Mouse (Mus musculus): ENCODE data around the gene Zfp653. TPM values are rescaled to one million over a fixed set of nuclear protein-coding genes. Genes with fewer than 3 reads are reported as not detected.

The Zfp653 gene
- polyA plus RNA-seq, 1 experiment from 2014 or later: 8.5 TPM

DNA sequence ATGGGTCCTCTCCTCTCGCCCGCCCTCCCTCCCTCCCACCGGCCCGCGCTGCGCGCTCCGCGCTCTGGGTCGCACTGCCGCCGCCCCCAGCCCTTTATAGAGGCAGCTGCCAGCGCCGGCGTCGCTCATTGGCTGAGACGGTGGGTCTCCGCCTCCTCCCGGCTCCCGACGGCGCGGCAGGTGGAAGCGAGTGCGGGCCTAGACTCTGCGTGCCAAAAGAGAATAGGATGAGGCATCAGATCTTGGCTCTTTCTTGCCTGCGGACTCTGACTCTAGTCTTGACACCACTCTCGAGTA is 19.3 kb downstream of the Zfp653 start, which contains the start of gene Elavl3:
TSS of gene Elavl3 (minus strand) at position 66 of the 297 bp plus-strand sequence.
- Histone ChIP-seq H3K4me2 (peak within 1 kb of the TSS; percentile 78), H3K36me3 (peaks cover 2% of the 10 kb centered on the region; the same call in 1 of the 2 replicates), H3K9ac (peak within 1 kb of the TSS; percentile 14; the same call in 1 of the 2 replicates), H3K27ac (no peak within 1 kb of the TSS), H3K4me3 (peak within 1 kb of the TSS; percentile 43), H3K27me3 (peaks cover 82% of the 10 kb centered on the region), H3K9me3 (replicated peaks) (no peaks in the 10 kb centered on the region), H3K4me1 (replicated peaks) (peaks cover 27% of the 10 kb centered on the region)
- no peak for ATAC-seq (replicated peaks; ENCODE audit: insufficient number of reproducible peaks, insufficient read depth, low FRiP score, low read depth)
- under 1% methylated on average over 28 of the region's 28 CpGs for WGBS

DNA sequence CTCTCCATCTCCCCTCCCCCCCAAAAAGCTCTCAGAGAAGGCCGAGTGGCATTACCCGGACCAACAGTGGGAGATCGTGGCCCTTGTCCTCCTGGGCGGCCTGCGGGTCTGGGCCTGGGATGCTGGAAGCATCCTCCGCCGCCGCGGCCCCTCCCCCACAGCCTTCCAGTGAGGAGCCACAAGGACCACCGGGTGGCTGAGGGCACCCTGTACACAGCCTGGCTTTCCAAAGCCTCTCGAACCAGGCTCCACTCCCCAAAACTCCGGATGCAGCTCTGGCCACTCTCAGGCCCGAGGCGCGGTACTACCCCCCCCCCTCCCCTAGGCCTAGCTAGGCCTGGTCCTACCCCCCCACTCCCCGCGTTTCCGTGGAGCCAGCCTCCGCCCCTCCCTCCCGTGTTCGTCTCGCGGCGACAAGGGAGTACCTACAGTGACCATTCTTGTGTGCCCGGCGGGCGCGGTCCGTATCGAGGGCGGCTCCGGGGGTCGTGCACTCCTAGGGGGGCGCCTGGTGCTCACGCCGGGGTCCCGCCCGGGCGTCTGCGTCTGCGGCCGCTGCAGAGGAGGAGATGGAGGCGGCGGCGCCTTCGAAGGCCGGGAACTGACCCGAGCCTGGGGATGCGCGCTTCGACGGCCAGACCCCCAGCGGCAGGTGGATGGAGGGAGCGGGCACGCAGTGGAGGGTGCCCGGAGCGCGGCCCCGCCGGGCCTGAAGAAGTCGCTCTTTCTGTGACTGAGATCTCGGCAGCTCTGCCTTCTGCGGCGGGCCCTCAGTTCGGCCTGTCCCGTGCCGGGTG is 19.8 kb downstream of the Zfp653 start:
- Histone ChIP-seq H3K27ac (no peak overlapping the region), H3K27me3 (peaks cover 80% of the 10 kb centered on the region), H3K4me3 (peak overlapping the region; percentile 43), H3K4me2 (peak overlapping the region; percentile 78), H3K9me3 (replicated peaks) (no peaks in the 10 kb centered on the region), H3K9ac (no peak overlapping the region; the same call in 1 of the 2 replicates), H3K4me1 (replicated peaks) (peaks cover 27% of the 10 kb centered on the region), H3K36me3 (no peaks in the 10 kb centered on the region; the same call in 1 of the 2 replicates)
- ATAC-seq (replicated peaks; ENCODE audit: insufficient number of reproducible peaks, insufficient read depth, low FRiP score, low read depth): 0 out of 2 replicates have a peak, but pooled peaks have one; percentile 1
- WGBS: 4% methylated on average over 63 of the region's 67 CpGs

DNA sequence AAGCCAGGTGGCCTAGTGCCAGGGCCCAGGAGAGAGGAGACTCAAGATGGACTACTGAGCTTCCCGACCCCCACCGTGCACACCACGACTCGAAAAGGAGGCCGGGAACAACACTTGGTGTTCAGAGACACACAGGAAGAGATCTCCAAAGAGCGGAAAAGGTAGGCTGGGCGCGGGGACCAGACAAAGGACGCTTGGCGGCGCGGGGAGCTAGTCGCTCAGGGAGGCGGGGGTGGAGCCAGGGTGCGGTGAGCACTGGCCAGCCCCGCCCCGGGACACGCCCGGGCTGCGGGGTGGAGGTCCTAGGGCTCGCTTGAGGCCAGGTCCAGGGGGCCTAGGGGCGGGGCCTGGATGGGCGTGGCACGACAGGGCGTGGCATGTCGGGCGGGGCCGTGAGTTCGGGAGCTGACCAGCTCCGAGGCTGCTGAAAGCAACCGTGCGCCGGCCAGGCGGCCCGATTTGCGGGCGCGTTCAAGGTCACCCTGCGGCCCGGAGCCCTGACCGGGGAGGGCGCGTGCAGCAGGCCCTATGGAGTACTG is 20.8 kb downstream of the Zfp653 start:
- Histone ChIP-seq H3K36me3 (no peaks in the 10 kb centered on the region), H3K9me3 (replicated peaks) (no peaks in the 10 kb centered on the region), H3K9ac (peak overlapping the region; percentile 14; the same call in 1 of the 2 replicates), H3K4me1 (replicated peaks) (peaks cover 27% of the 10 kb centered on the region), H3K4me3 (peak overlapping the region; percentile 43), H3K4me2 (peak overlapping the region; percentile 78), H3K27me3 (peaks cover 70% of the 10 kb centered on the region), H3K27ac (no peak overlapping the region)
- ATAC-seq (replicated peaks; ENCODE audit: insufficient number of reproducible peaks, insufficient read depth, low FRiP score, low read depth): peak; percentile 73
- WGBS: 2% methylated on average over 43 of the region's 43 CpGs

DNA sequence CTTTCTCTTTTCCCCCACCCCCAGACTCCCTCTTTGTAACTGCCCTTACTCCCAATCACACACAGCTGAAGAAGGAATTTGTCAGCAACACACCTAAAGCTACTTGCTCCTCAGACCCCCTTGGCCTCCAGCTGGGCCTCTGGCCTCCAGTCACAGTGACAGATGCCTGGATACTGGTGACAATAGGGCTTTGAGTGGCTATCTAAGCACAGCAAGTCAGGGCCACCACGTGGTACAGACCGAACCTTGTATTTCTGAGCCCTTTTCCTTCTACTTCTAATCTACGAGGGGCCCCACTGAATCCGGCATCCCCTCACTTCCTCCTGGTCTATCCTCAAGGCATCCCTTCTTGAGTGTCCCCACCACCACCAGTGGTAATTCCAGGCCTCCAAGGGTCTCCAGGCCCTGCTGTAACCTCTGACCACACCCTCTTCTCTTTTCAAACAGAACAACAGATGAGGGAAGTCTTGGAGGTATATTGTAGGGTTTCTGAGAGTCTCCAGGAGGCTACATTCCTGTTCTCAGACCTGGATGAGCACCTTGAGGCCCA is 21.4 kb downstream of the Zfp653 start:
- H3K9me3 ChIP-seq (replicated peaks): no peaks in the 10 kb centered on the region
- H3K4me1 ChIP-seq (replicated peaks): peaks cover 25% of the 10 kb centered on the region
- H3K4me3 ChIP-seq: peak overlapping the region; percentile 43; the same call in 1 of the 2 replicates
- 52% methylated on average over 4 of the region's 4 CpGs for WGBS
- no peak for ATAC-seq (replicated peaks; ENCODE audit: insufficient number of reproducible peaks, insufficient read depth, low FRiP score, low read depth)
- H3K9ac ChIP-seq: no peak overlapping the region
- H3K4me2 ChIP-seq: no peak overlapping the region
- peaks cover 64% of the 10 kb centered on the region for H3K27me3 ChIP-seq
- H3K27ac ChIP-seq: no peak overlapping the region
- no peaks in the 10 kb centered on the region for H3K36me3 ChIP-seq

DNA sequence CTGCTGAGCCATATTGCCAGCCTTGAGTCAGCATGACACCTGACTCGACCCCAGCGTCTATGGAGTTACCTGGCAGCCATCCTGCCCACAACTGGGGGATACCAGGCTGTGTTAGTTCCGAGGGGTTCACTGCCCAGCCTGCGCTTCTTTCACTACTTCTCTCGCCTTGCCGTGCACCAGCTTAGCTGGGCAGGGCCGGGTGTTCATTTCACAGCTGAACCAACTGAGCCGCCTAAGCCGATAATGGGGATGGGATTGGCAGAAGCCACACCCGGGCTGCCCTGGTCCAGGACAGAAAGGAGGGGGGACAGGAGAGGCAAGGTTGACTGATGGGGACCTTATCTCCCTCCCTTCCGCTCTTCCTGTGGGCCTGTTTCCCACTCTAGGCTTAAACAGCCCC is 21.9 kb downstream of the Zfp653 start:
- no peak for ATAC-seq (replicated peaks; ENCODE audit: insufficient number of reproducible peaks, insufficient read depth, low FRiP score, low read depth)
- Histone ChIP-seq H3K4me3 (no peak overlapping the region), H3K9ac (no peak overlapping the region), H3K4me1 (replicated peaks) (peaks cover 20% of the 10 kb centered on the region), H3K4me2 (no peak overlapping the region), H3K27ac (no peak overlapping the region), H3K27me3 (peaks cover 59% of the 10 kb centered on the region), H3K9me3 (replicated peaks) (no peaks in the 10 kb centered on the region), H3K36me3 (no peaks in the 10 kb centered on the region)
- WGBS: 57% methylated on average over 11 of the region's 11 CpGs

DNA sequence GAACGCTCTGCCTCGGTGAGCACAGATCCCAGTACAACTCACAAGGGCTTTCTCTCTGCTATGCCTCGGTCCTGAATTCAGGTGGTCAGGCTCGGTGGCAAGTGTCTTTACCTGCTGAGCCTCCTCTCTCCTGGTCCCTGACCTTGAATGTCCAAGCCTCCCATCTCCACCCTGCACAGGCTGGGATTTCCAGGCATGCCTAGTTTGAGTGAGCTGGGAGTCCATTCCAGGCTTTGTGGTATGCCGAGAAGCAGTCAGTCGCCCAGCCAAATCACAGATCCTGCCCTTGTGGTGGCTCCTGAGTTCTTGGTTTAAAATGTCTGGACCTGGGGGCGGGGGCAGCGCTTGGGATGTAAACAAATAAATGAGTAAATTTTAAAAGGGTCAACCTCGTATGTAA is 23.8 kb downstream of the Zfp653 start:
- no peaks in the 10 kb centered on the region for H3K9me3 ChIP-seq (replicated peaks)
- ATAC-seq (replicated peaks; ENCODE audit: insufficient number of reproducible peaks, insufficient read depth, low FRiP score, low read depth): no peak
- peaks cover 20% of the 10 kb centered on the region for H3K4me1 ChIP-seq (replicated peaks)
- H3K36me3 ChIP-seq: no peaks in the 10 kb centered on the region
- peaks cover 41% of the 10 kb centered on the region for H3K27me3 ChIP-seq
- no peak overlapping the region for H3K4me3 ChIP-seq
- no peak overlapping the region for H3K9ac ChIP-seq
- WGBS: 47% methylated on average over 9 of the region's 9 CpGs
- H3K27ac ChIP-seq: no peak overlapping the region
- H3K4me2 ChIP-seq: no peak overlapping the region

DNA sequence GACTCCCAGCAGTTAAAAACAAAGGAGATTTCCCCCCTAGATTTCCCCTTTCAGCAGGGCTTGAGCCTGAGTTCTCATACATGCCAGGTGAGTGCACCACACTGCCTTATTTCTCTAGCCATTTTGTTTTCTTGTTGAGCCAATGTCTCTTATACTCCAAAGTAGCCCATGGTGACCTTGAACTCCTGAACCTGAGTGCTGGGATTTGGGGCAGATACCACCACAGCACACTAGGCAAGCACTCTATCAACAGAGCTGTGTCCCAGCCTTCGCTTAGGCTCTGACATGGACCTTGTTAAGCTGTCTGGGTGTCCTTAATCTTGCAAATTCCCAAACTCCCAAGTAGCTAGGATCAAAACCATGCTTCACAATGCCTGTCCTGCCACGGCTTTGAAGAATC is 29.3 kb downstream of the Zfp653 start:
- no peak overlapping the region for H3K4me2 ChIP-seq
- no peaks in the 10 kb centered on the region for H3K4me1 ChIP-seq (replicated peaks)
- no peak overlapping the region for H3K27ac ChIP-seq
- no peaks in the 10 kb centered on the region for H3K27me3 ChIP-seq
- H3K36me3 ChIP-seq: no peaks in the 10 kb centered on the region
- H3K9me3 ChIP-seq (replicated peaks): no peaks in the 10 kb centered on the region
- WGBS: 59% methylated on average over 2 of the region's 2 CpGs
- no peak overlapping the region for H3K4me3 ChIP-seq
- no peak overlapping the region for H3K9ac ChIP-seq
- ATAC-seq (replicated peaks; ENCODE audit: insufficient number of reproducible peaks, insufficient read depth, low FRiP score, low read depth): no peak

DNA sequence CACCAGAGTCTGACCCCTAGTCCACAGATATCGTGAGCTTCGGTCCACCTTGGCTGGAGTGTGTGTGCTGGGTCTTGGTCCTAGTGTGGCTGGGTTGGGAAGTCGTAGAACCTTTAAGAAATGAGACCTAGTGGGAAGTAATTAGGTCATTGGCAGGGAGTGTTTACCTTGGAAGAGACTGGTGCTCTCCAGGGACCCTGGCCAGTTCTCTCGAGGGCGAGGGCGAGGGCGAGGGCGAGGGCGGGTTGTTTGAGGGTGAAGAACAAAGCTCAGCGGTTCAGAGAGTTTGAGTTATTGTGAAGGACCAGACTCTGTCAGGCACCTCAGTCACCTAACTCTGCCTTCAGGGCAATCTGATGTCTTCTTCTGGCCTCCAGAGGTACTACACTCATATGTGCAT is 33.4 kb downstream of the Zfp653 start:
- Histone ChIP-seq H3K4me2 (no peak overlapping the region), H3K4me3 (no peak overlapping the region), H3K9me3 (replicated peaks) (no peaks in the 10 kb centered on the region), H3K4me1 (replicated peaks) (no peaks in the 10 kb centered on the region), H3K9ac (no peak overlapping the region), H3K36me3 (no peaks in the 10 kb centered on the region), H3K27ac (no peak overlapping the region), H3K27me3 (no peaks in the 10 kb centered on the region)
- ATAC-seq (replicated peaks; ENCODE audit: insufficient number of reproducible peaks, insufficient read depth, low FRiP score, low read depth): no peak
- WGBS: 71% methylated on average over 10 of the region's 10 CpGs

DNA sequence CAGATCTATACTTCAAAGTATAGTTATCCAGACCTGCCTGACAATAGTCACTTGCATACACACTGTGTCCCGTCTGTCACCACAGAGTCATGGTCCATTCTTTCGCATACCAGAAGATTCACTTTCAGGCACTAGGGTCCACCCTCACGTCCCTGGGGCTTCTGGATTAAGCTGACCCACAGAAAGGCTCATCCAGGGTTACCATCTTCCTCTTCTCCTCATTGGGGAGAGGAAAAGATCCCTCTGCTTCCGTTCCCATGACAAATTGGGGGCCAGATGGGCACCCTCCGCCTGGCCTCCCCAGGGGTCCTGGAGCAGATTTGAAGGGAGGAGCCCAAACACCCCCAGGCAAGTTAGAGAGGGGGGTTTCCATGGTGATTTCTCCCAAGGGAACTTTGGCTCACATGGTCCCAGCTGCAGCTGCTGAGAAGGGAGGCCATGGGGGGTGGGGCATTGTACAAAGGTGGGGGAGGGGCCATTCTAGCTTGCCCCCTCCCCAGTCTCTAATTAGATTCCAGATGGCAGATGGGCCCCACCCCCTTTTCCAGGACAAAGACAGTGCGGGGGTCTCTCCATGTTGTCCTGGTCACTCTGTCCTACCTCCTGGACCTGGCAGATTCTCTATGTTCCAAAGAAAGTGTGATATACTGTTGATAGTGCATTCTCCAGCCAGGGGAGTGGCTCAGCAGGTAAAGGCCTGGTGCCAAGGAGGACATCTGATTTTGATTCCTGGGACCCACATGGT is 35.7 kb downstream of the Zfp653 start:
- WGBS: 61% methylated on average over 6 of the region's 6 CpGs
- ATAC-seq (replicated peaks; ENCODE audit: insufficient number of reproducible peaks, insufficient read depth, low FRiP score, low read depth): no peak

DNA sequence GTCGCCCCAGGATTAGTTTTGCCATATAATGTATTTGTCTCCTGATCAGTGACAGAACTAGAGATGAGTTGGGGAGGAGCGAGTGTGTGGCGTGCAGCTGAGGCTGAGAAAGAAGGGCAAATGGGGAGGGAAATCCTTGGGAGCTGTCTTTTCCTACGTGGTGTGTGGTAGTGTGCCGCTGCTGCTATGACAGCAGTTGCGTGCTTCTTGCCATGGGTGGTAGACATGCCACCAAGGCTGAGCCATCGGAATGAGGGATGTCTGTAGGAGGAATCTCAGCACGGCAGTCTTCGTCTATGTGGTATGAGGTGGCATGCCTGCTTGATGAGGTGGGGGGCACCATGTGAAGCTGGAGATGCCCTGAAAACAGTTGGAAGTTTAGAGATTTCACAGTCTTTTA is 40.8 kb downstream of the Zfp653 start:
- 83% methylated on average over 9 of the region's 9 CpGs for WGBS
- Histone ChIP-seq H3K27ac (no peak overlapping the region), H3K4me2 (no peak overlapping the region), H3K9ac (no peak overlapping the region), H3K4me1 (replicated peaks) (no peaks in the 10 kb centered on the region), H3K27me3 (no peaks in the 10 kb centered on the region), H3K36me3 (no peaks in the 10 kb centered on the region), H3K4me3 (no peak overlapping the region), H3K9me3 (replicated peaks) (no peaks in the 10 kb centered on the region)
- no peak for ATAC-seq (replicated peaks; ENCODE audit: insufficient number of reproducible peaks, insufficient read depth, low FRiP score, low read depth)

More for the DNA sequence above, 35.7 kb downstream of the Zfp653 start:
- H3K4me1 ChIP-seq (replicated peaks): no peaks in the 10 kb centered on the region
- no peak overlapping the region for H3K4me3 ChIP-seq
- H3K27me3 ChIP-seq: no peaks in the 10 kb centered on the region
- H3K9ac ChIP-seq: no peak overlapping the region
- H3K9me3 ChIP-seq (replicated peaks): no peaks in the 10 kb centered on the region
- H3K36me3 ChIP-seq: no peaks in the 10 kb centered on the region
- no peak overlapping the region for H3K4me2 ChIP-seq
- no peak overlapping the region for H3K27ac ChIP-seq

DNA sequence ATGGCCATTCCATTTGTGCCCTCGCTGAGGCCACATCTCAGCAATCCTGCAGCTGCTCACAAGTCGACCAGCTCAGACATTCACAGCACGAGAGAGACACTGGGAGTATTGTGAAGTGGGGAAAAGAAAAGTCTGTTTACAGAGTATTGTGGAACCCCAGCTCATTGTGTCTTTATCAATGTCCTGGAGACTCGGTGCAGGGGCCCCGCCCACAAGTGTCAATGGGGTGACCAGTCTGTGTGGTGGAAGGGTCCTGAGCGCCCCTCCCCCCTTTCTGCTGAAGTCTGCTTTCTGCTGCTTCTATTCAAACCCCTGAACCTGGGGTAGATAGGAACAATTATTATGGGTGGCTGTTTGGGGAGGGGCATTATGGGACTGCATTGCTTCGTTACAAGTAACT is 42.7 kb downstream of the Zfp653 start:
- 44% methylated on average over 7 of the region's 7 CpGs for WGBS
- Histone ChIP-seq H3K27me3 (no peaks in the 10 kb centered on the region), H3K36me3 (no peaks in the 10 kb centered on the region), H3K9me3 (replicated peaks) (no peaks in the 10 kb centered on the region), H3K4me3 (no peak overlapping the region), H3K27ac (no peak overlapping the region), H3K4me1 (replicated peaks) (no peaks in the 10 kb centered on the region), H3K9ac (no peak overlapping the region), H3K4me2 (no peak overlapping the region)
- no peak for ATAC-seq (replicated peaks; ENCODE audit: insufficient number of reproducible peaks, insufficient read depth, low FRiP score, low read depth)

All from heart, embryonic 15.5 days (tissue).